Comparison of ENCODE assay signal across 13 mouse cellular contexts in genomic region chr10:60411794-60412193, GRCm38 (mm10). TPM values are rescaled to one million over a fixed set of nuclear protein-coding genes. Genes with fewer than 3 reads are reported as not detected.
A peak's percentile ranks its signal among the peaks of the same experiment; 100 is the strongest.
DNase-seq lines count a peak whose midpoint lies in the region; ATAC-seq lines count a peak whose summit lies in the region.
"Had no signal": no experiment of that assay in that cellular context is flagged by ENCODE, and none has a peak within 500 bp of the region (broad histone marks: within the 10 kb centered on the region; RNA-seq: fewer than 3 reads in every experiment).

No protein-coding gene starts in this region.

- ATAC-seq in kidney, embryonic 14.5 days (ENCODE audit: low FRiP score, low TSS enrichment) = no peak

- H3K4me3 ChIP-seq in kidney, embryonic 14.5 days (ENCODE audit: low read length) = no peak overlapping the region
- H3K4me3 ChIP-seq: embryonic facial prominence, embryonic 12.5 days; hindbrain, embryonic 10.5 days had no signal

- no peak overlapping the region for H3K9ac ChIP-seq in kidney, embryonic 14.5 days (ENCODE audit: low read depth, low read length)
- H3K9ac ChIP-seq: embryonic facial prominence, embryonic 12.5 days had no signal

- 32% methylated on average over 5 of the region's 5 CpGs for WGBS in kidney, embryonic 14.5 days

- no peak overlapping the region for H3K27ac ChIP-seq in kidney, embryonic 14.5 days (ENCODE audit: low read depth, low read length)
- H3K27ac ChIP-seq: embryonic facial prominence, embryonic 12.5 days; hindbrain, embryonic 10.5 days; macrophage had no signal

- intact Hi-C loops in heart, postnatal 25 days (cut with DNase I) = loop anchor here (1.0 kb wide), 1 partner anchor 105 kb away; no protein-coding TSS in a partner anchor

- no peaks in the 10 kb centered on the region for H3K4me1 ChIP-seq in kidney, embryonic 14.5 days (ENCODE audit: control insufficient read depth, insufficient read depth, low read length)

- no peaks in the 10 kb centered on the region for H3K36me3 ChIP-seq in kidney, embryonic 14.5 days (ENCODE audit: control insufficient read depth, insufficient read depth, low read length)
- H3K36me3 ChIP-seq: embryonic facial prominence, embryonic 12.5 days; hindbrain, embryonic 10.5 days had no signal

- peak; percentile 23 for DNase-seq in heart, postnatal 4 days
- no peak for DNase-seq in heart, postnatal 25 days (ENCODE audit: low spot score)
- DNase-seq in lung, postnatal 10 days = peak; percentile 31
- no peak for DNase-seq in lung, postnatal 4 days
- peak; percentile 49 for DNase-seq in R1 (ENCODE audit: low read depth, low spot score)
- DNase-seq in mesoderm, embryonic 11.5 days (ENCODE audit: low read depth, low spot score) = peak; percentile 30
- DNase-seq in left cerebral cortex, adult 9 months (ENCODE audit: low spot score in 2 of 2) = no peak
- DNase-seq: gastrocnemius, postnatal 14 days; thymus, postnatal 36 days had no signal

- peaks cover 7% of the 10 kb centered on the region; the same call in 1 of the 2 replicates for H3K27me3 ChIP-seq in kidney, embryonic 14.5 days (ENCODE audit: control insufficient read depth, insufficient read depth, low read length)

- H3K9me3 ChIP-seq in kidney, embryonic 14.5 days (ENCODE audit: control insufficient read depth, low read length) = no peaks in the 10 kb centered on the region
- H3K9me3 ChIP-seq: embryonic facial prominence, embryonic 12.5 days; hindbrain, embryonic 10.5 days had no signal

- H3K4me2 ChIP-seq in kidney, embryonic 14.5 days (replicated peaks; ENCODE audit: low read depth, low read length) = no peak overlapping the region
- H3K4me2 ChIP-seq: embryonic facial prominence, embryonic 12.5 days had no signal

RNA-seq across cellular contexts. Expression of gene Gm17455, which starts 12.3 kb away (rescaled TPM):
- not detected for total RNA-seq in heart, postnatal 4 days (2021)
- not detected for total RNA-seq in heart, postnatal 25 days (2021)
- polyA plus RNA-seq in kidney, embryonic 14.5 days (2014; fragmentation: Nextera tagmentation; extraction: Ambion mirVana) = 0.70 and 1.0 TPM in 2 replicates
- polyA plus RNA-seq: macrophage had no signal

Comparison
In these comparisons a context has a peak if more than half of its experiments do, and no peak if none do; other contexts are left out.
1. DNase-seq: peak in heart, postnatal 4 days (single experiment), lung, postnatal 10 days (single experiment), R1 (single experiment) and mesoderm, embryonic 11.5 days (single experiment); none in heart, postnatal 25 days (single experiment), lung, postnatal 4 days (0 of 2) and left cerebral cortex, adult 9 months (0 of 2).